Mouse (Mus musculus) spleen, adult 2 months (tissue): ENCODE data around the gene Sh3bgrl.

Experiments
- CTCF ChIP-seq: fragments of 200-500 bp; IDR thresholded peaks from 2 replicates; pipeline ENCODE4 v1.5.1; 2011; ENCODE audit warnings: mild to moderate bottlenecking, inconsistent platforms; ENCODE audit not compliant: insufficient read depth, insufficient read length, insufficient replicate concordance; ENCODE audit errors: extremely low read depth
- POLR2A ChIP-seq: fragments of 200-500 bp; IDR thresholded peaks from 2 replicates; pipeline ENCODE4 v1.6.1; 2011; ENCODE audit warnings: low read depth, low read length, inconsistent platforms

DNA sequence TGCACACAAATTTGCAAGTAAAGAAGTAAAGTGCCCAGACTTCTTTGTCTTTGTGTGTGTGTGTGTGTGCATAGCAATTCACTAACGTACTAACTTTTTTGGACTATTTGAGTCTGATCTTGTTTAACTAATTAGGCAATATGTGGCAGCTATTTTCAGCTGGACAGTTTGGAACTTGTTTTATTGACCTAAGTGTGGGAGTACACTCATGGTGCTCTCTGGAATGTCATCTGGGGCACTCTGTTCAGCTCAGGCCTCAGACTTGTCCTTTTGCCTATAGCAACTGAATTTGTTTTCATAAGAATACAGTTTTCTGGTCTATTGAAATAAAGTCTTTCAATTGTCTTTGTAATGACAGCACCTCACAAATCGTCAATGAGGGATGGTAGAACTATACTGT, 42.1 kb downstream of the Sh3bgrl start:
- TF ChIP-seq CTCF (no peak), POLR2A (no peak)
